Mouse (Mus musculus): ENCODE results near the gene Myh7.

GRCm38 (mm10) chr14:54966320-54966977, 28.0 kb downstream of the Myh7 start, which contains the start of gene Myh6:
- TF ChIP-seq CTCF (IDR thresholded peaks at IDR 0.05; ENCODE audit: borderline replicate concordance, extremely low read depth, insufficient read depth, insufficient read length) (no peak), POLR2A (IDR thresholded peaks at IDR 0.05; ENCODE audit: borderline replicate concordance, extremely low read depth, insufficient read depth, insufficient read length, poor library complexity, severe bottlenecking) (no peak)
